Mouse (Mus musculus) mature B cell (primary cell): ENCODE results near the gene E130308A19Rik.
"Not testable (repeated sequence)": the region's sequence is repeated elsewhere in the genome, so short reads cannot be mapped to it uniquely, and the experiment has no call there.

Source experiments
- in situ Hi-C: fragments of 300-500 bp; cut with MboI; formaldehyde crosslinking; loops from 2 replicates; pipeline ENCODE4 v1.14.3; 2019

E130308A19Rik gene

DNA sequence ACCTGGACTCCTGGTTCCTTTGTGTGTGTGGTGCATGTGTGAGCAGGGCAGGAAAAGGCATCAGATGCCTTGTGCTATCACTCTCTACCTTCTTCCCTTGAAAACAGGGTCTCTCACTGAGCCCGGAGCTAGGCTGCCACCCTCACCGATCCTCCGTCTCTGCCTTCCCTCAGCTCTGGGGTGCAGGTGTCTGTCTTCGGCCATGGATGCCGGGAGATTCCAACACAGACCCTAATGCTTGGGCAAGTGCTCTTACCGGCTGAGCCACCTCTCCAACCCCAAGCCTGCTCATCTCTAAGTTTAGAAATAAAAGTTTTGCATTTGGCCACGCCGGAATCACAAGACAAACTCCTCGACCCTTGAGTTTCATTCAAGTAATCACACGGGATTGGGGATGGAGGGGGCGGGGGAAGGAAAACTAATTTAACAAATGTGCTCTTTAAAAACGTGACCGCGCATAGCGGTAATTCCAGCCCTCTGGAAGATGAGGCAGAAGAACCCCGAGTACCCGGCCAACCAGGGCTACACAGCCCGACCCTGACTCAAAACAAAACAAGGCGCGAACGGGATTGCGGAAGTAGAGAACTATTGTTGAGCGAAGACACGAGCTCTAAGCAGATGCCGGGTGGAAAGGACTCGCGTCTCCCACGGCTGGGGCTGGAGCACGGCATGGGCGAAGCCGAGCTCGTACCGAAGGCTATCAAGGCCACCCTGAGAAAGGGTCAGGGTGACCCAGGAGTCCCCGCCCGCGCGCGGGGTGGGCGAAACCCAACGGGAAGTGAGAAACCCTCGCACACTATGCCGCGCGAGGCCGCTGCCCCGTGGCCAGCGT, 157.1 kb downstream of the E130308A19Rik start:
- in situ Hi-C loops = no loop called here

DNA sequence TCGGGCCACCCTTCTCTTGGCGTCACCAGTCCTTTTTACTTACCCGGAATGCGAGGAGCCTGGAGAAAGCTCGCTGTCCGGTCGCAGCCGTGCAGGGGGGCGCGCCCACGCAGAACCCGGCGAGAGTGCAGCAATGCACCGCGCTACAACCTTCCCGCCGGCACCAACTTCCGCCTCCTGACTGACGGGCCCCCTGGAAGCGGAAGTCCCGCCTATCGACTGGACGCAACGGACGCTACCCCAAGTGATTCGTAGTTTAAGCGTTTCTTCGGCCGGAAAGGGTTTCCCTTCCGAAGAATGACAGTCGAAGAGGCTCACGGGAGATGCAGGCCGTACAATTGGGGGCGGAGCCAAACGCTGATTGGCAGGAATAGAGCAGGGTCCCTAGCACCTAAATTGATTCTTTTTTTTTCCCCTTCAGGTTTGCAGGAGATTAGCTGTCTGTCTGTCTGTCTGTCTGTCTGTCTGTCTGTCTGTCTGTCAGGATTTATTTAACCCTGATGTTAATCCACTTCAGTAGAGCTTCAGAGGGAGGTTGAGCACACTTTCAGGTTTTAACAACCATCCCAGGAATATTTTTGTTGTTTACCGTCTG, 157.8 kb downstream of the E130308A19Rik start:
- in situ Hi-C loops = no loop called here

DNA sequence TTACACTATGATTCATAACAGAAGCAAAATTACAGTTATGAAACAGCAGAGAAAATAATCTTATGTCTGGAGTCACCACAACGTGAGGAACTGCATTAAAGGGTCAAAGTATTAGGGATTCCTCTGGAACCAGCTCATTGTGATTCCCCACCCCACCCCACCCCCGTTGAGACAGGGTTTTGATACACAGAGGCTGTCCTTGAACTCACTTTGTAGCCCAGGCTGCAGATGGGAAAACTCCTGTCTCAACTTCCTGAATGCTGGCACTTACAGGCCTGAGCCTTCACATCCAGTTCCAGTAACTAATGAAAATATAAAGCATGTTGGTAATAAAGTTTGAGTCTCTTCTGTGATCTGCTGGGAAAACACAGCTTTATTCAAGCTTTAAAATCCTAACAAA, 159.4 kb downstream of the E130308A19Rik start:
- in situ Hi-C loops = loop anchor here (5.0 kb wide), 1 partner anchor 62 kb away; no protein-coding TSS in a partner anchor

DNA sequence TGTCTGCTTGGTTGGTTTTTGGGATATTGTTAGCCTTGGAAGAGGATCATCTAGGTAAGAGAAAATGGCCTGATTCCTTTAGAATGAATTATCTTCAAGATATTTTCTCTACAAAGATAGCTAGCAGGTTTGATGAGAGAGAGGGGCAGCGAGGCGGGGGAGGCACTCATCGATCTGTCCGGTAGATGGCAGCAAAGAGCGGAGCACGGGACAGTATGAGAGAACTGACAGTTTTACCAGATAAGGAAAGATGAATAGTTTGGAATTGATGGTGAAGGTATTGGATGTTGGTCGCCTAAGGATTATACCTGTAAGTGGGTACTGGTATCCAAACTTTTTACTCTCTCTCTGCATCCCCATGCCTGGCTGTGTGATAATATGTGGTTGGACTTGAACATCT, 160.7 kb downstream of the E130308A19Rik start:
- in situ Hi-C loops = loop anchor here (5.0 kb wide), 1 partner anchor 61 kb away; no protein-coding TSS in a partner anchor

DNA sequence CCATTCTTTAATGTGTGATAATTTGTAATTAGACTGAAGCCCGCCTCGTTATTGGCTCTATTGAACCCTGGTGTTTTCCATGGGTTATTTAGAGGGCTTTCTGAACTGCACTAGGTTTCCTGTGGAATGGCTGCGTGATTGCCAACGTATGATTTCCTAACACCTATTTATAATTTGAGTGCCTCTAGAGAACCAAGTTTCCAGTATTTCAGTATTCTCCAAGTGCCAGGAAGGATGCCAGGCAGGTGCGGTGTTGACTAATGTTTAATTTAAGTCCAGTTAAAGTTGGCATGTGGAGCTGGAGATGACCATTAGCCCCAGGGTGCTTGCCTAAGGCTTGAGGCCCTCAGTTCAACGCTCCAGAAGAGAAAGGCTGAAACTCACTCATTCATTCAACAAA, 161.1 kb downstream of the E130308A19Rik start:
- in situ Hi-C loops = loop anchor here (5.0 kb wide), 1 partner anchor 60 kb away; no protein-coding TSS in a partner anchor

DNA sequence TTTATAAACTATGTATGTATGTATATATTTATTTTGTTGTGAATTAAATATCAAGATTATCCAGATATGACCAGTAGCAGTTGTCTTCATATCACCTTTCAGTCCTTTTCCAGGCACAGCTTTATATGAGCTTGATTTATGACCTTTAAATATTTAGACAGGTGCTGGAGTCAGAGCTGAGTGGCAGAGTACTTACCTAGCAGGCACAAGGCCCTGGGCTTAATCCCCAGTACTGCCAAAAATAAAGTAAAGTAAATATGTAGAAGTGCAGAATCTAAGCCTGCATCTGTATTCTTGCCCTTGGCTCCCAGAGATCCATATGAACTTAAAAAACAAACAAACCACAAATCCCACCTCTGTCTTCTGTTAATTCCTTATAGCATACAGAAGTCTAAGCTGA, 163.0 kb downstream of the E130308A19Rik start:
- in situ Hi-C loops = loop anchor here (5.0 kb wide), 1 partner anchor 58 kb away; no protein-coding TSS in a partner anchor

DNA sequence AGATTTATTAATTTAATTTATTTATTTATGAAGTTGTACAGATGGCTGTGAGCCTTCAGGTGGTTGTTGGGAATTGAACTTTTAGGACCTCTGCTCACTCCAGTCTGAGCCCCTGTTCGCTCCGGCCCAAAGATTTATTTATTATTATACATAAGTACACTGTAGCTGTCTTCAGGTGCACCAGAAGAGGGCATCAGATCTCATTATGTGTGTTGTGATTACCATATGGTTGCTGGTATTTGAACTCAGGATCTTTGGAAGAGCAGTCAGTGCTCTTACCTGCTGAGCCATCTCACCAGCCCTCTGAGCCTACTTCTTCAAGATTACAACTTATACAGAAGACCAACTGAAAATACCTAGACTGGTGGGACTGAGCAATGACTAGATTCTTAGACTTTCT, 167.6 kb downstream of the E130308A19Rik start:
- in situ Hi-C loops = not testable (repeated sequence)

DNA sequence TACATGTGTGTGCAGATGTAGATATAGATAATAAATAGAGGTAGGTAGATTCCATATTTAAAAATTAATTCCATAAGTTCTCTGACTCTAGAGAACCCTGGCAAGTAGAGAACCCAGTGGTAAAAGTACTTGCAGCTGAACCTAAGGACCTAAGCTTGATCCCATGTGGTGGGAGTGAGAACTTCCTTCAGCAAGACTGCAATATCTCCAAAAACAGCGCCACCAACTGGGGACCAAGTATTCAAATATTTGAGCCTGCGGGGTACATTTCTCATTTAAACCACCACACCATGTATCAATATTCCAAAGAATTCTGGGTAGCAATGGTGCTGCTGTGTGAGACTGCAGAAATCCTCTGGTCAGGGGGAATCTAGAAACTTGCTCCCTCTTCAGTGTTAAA, 168.1 kb downstream of the E130308A19Rik start:
- in situ Hi-C loops = no loop called here

DNA sequence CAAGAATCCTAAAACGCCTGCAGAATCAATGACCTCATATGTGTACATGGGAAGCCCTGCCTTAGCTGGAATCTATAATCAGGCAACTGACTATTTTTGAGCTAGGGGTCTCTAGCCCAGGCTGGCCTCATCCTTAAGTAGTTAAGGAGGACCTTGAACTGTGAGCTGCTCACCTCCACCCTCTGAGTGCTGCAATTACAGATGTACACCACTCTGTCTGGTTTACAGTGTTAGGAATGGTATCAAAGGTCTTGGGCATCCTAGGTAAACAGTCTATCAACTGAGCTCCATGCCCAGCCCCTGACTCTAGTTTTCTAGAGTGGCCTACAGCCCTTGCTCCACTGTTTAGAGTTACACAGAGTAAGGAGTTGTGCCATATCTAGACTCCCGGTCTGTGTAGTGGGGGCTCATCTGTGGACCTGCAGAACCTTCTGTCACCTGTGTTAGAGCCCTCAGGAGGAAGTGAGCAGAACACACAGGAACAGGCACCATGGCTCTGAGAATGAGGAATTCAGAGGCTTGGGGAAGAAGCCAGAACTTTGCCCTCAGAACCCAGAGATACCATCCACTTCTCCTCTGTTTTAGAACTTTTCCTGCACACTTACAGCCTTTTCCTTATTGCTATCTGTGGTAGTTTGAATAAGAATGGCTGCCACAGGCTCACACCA, 169.9 kb downstream of the E130308A19Rik start:
- in situ Hi-C loops = no loop called here

DNA sequence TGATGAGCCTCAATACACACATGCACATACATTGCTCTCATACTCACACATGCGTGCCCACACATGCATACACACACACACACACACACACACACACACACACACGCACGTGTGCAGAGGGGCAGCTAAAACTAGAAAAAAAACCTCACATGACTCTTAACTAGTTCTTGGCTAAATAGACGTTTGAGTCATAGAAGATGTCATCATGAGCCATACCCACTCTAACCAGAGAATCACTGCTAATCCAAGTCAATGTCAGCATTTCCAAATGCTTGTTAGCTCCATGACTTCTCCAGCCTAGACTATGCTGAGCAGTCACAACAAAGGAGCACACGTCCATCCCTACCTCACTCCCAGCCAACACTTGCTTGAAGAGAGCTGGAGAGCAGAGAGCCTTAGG, 174.2 kb downstream of the E130308A19Rik start:
- in situ Hi-C loops = no loop called here

DNA sequence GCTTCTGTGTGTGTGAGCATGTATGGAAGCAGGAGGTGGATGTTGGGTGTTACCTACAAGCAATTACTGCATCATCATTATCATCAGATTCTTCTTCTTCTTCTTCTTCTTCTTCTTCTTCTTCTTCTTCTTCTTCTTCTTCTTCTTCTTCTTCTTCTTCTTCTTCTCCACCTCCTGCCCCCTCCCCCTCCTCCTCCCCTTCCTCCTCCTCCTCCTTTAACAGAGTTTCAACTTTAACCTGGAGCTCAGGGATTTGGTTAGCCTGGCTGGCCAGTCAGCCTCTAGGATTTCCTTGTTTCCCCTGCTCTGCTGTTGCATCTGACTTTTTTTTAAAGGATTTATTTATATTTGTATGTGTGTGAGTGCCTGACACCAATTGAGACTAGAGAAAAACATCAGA, 175.5 kb downstream of the E130308A19Rik start, which contains the start of gene Inip:
Gene Inip, minus strand, starts transcription at position 101 of the 400 bp plus-strand sequence.
- in situ Hi-C loops = no loop called here

DNA sequence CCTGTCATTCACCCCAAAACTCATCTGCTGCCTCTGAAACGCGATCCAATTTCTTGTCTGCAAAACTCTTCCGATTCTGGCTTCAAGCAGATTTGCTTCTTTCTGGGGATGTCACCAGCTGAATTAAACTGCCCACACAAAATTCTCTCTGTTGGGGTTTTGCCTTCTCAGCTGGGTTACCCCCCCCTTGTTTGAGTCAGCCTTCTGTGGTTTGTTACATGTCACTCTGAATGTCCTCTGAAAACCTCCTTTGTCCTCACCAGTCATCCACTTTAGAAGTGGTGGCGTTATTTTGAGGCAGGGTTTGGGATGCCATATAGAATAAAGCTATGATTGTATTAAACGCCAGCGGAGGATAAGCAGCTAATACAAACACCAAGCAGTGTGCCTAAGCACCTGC, 176.1 kb downstream of the E130308A19Rik start:
- in situ Hi-C loops = no loop called here

DNA sequence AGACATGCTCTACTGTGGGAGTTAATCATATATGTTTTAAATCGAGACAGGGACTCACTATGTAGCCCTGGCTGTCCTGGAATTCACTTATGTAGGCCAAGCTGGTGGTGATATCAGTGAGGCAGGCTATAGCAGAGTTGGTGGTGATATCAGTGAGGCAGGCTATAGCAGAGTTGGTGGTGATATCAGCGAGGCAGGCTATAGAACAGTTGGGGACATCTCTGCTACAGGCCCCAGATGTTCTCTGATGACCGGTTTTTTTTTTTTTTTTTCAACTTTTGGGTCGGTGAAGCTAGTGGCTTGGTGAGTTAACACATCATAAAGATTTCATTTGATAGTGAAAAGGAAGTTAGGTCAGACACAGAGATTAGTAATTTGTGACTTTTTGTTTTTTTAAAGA, 176.8 kb downstream of the E130308A19Rik start:
- in situ Hi-C loops = no loop called here

DNA sequence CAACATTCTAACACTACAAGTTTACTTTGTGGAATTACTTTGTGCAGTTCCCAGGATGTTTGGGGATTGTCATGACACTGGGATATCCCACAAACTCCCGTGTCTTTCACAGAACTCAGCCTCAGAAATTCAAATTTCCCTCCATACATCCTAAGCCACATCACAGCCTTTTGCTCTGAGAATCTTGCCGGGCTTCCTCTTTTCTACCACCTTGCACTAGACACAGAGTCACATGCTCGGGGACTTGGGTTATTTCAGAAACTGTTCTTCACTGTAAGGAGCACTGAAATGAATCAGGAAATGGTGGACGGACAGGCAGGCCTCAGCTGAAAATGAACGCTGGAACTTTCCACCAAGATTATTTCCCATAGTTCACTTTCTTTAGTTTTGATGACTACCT, 177.3 kb downstream of the E130308A19Rik start:
- in situ Hi-C loops = no loop called here

DNA sequence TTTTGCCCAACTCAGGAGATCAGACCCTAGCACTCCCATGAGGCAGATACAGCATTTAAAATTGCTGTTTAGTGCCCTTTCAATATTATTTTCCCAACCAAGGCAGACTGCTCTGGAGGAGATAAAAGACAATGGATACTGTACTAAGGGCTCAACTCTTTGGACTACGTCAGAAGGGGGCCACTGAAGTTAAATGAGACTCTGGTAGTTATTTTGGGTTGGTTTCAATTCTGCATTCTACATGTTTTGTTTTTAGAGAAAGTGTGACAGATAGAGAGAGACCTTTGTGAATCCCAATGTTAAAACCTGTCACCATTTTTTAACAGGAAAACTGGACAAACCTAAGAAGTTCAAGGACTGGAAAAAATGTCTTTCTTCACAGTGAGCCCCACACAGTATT, 178.7 kb downstream of the E130308A19Rik start:
- in situ Hi-C loops = no loop called here

DNA sequence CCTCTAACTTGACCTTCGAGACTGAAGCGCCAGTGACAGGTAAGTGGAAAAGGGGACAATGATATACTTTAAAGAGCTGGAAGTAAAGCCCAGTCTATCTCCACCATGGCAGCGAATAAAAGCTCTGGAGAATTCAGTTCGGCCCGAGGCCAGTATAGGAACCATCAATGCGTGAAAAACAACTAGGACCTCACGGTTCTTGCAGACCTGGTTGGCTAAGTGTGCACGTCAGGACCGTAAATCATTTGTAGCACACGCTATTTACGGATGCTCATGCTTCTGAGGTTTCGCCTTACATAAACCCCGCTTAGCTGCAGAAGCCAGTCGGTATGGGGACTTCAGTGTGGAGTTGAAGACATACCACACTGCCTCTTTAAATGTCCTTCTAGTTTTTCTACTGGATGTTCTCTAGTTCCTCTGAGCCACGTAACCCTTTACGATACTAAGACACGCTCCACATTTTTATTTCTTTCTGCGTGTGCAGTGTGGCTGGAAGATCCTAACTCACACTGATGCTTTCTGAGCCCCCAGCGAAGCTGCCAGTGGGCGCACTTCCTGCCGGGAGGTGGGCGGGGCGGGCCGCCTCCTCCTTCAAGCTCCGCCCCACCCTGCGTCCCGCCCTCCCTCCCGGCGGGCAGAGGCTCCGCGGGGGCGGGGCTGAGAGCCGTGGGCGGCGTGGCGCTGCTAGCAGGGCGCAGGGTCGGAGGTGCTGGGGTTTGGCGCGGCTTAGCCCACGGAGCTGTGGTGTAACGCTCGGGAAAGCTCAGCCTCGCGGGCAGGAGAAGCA, 179.4 kb downstream of the E130308A19Rik start, which contains the start of gene Snx30:
Gene Snx30, plus strand, starts transcription at position 660 of the 787 bp plus-strand sequence.
- in situ Hi-C loops = no loop called here

DNA sequence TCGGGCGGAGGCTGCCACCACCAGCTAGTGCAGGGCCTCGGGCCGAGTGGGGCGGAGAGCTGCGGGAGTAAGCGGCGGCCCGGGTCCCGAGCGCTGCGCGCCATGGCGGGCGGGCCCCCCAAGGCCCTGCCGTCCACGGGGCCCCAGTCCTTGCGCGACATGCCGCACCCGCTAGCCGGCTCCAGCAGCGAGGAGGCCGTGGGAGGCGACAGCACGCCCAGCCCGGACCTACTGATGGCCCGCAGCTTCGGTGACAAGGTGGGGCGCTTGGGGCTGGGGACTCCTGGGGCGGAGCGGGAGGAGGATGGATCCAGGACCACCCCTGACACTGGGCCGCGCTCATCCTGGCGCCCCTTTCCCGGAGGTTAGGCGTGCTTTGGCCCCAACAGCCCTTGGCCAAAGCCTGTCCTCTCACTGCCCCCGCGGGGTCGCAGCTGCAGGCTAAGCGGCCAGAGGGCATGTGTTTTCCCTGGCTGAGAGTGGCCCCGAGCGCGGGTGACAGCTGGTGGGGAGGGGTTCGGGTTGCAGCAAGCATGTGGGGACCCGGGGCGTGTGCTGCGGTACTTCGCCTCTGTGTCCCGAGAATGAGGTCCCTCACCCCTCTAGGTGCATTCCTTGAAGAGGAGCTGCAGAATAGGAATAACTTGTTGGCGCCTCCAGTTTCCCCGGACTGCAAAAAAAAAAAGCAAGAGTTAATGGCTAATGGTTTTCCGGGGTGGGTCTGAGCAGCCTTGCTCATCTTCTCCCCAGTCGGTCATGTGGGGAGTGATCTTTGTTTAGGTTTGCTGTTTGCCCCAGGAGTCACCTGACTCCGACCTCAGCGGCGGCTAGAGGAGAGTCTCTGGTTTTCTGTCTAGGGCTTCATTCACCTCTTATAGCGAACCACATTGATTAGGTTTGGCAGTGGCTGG, 180.2 kb downstream of the E130308A19Rik start:
- in situ Hi-C loops = no loop called here

DNA sequence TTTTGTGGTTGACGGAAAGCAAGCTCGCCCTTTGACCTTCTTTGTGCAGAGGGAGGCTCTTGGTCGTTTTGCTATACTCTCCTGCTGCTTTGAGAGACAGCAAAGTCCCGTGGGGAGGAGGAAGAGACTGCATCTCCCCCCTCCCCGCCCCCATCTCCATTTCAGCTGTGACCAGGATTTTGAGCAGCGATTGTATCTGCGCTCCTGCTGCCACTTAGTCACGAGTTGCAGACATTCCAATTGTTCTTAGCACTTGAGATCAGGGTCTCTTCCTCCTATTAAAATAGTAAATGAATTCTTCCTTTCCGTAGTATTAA, 180.8 kb downstream of the E130308A19Rik start:
- in situ Hi-C loops = no loop called here

DNA sequence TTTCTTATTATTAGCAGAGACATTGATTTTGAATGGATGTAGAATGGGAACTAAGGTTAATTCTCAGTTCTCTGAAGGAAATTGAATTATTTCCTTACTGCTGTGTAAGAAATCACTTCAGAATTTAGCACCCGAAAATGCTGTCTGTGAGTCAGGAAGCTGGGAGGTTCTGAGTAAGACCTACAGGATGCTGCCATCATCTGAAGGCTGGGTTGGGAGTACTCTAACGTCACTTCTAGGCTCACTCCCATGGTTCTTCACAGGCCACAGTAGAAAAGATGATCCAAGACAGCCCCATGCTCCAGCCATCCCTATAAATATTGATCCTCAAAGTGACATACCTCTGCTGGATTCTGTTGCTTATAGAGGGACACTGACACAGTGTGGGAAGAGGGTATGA, 181.5 kb downstream of the E130308A19Rik start:
- in situ Hi-C loops = no loop called here

DNA sequence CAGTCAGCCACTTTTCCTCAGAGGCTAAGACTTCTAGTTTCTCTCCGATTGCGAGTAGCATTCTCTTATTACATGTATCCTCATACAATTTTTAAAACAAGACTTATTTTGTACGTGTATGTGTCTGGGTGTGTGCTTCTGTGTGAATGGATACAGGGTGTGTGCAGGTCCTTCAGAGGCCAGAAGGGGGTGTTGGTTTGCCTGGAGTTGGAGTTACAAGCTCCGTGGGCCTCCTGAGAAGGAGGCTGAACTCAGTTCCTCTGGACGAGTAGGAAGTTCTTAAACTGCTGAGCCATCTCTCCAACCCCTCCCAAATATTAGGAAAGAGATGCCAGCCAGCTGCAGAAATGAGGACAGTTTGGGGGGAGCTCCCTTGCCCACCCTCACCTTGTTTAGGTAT, 182.4 kb downstream of the E130308A19Rik start:
- in situ Hi-C loops = no loop called here
